Mouse (Mus musculus) Muller cell, postnatal 12 days (primary cell): Measurements from ENCODE around the gene Dnaaf3.

Source experiments
- DNase-seq: peaks from one replicate; pipeline ENCODE4 v3.0.0-alpha.2; 2015; ENCODE audit errors: inconsistent ontology term

The Dnaaf3 gene

GRCm38 (mm10) chr7:4521231-4522003 is 10.8 kb downstream of the Dnaaf3 start:
- no peak for DNase-seq

- no peak for DNase-seq
Measured at GRCm38 (mm10) chr7:4518487-4518886, 13.8 kb downstream of the Dnaaf3 start.

GRCm38 (mm10) chr7:4516332-4517050 is 15.8 kb downstream of the Dnaaf3 start, which contains the start of gene Tnnt1:
TSS of gene Tnnt1 (minus strand) at chr7:4516382.
- no peak for DNase-seq

GRCm38 (mm10) chr7:4515853-4516252 is 16.4 kb downstream of the Dnaaf3 start:
- no peak for DNase-seq

GRCm38 (mm10) chr7:4513829-4514712 is 18.2 kb downstream of the Dnaaf3 start:
- DNase-seq, result no peak

- peak; percentile 43 for DNase-seq
Measured at GRCm38 (mm10) chr7:4513236-4513635, 19.0 kb downstream of the Dnaaf3 start.

- DNase-seq, result no peak
Measured at GRCm38 (mm10) chr7:4511489-4512224, 20.6 kb downstream of the Dnaaf3 start.

GRCm38 (mm10) chr7:4509863-4510608 is 22.2 kb downstream of the Dnaaf3 start:
- DNase-seq, result peak; percentile 72

- no peak for DNase-seq
Measured at GRCm38 (mm10) chr7:4508739-4509116, 23.5 kb downstream of the Dnaaf3 start.

GRCm38 (mm10) chr7:4508062-4508738 is 24.1 kb downstream of the Dnaaf3 start:
- no peak for DNase-seq

GRCm38 (mm10) chr7:4507220-4507619 is 25.0 kb downstream of the Dnaaf3 start:
- no peak for DNase-seq

- no peak for DNase-seq
Measured at GRCm38 (mm10) chr7:4504646-4505435, 27.4 kb downstream of the Dnaaf3 start.

GRCm38 (mm10) chr7:4503858-4504257 is 28.4 kb downstream of the Dnaaf3 start:
- no peak for DNase-seq

GRCm38 (mm10) chr7:4503100-4503499 is 29.2 kb downstream of the Dnaaf3 start:
- no peak for DNase-seq

- peak; percentile 45 for DNase-seq
Measured at GRCm38 (mm10) chr7:4502421-4503090, 29.7 kb downstream of the Dnaaf3 start.

- DNase-seq, result peak; percentile 93
Measured at GRCm38 (mm10) chr7:4501558-4502397, 30.5 kb downstream of the Dnaaf3 start, which contains the start of gene Ppp1r12c. TSS of gene Ppp1r12c (minus strand) at chr7:4501680.

GRCm38 (mm10) chr7:4500892-4501471 is 31.3 kb downstream of the Dnaaf3 start:
- peak; percentile 43 for DNase-seq
